Mouse (Mus musculus) frontal cortex, postnatal 10 days (tissue): ENCODE measurements at regions not wholly inside any gene's neighbourhood (a gene's known extent, or its start where the extent isn't known, plus 50 kb on each side); places are given as distances from the start of the nearest gene placed in this dataset.

Experiments
- DNase-seq, 2 experiments: peaks; one replicate each; pipeline ENCODE4 v3.0.0; 2022; ENCODE audit warnings: low spot score in 2 of 2, mixed read lengths in 1 of 2

DNA sequence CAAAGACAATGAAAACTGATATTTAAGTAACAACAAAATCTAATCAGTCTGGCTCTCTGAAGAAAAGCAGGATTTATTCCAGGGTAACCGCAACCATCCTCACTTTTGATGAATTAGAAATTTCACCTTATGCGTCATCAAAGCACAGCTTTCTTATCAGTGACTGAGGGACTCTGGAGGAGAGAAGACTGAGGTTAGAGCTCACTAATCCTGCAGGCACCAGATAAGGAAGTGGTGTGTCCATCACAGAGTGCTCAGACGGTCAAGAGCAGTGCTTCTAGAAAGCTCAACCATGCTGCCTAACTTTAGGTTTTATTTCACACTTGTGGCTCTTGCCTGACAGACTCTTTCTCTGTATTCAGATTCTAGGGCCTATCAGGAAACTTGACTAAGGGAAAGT, 1021.2 kb upstream of the Adgrl4 start:
- no peak for DNase-seq

GRCm38 (mm10) chr3:150427965-150428364, 1009.7 kb upstream of the Adgrl4 start:
- DNase-seq = no peak

DNA sequence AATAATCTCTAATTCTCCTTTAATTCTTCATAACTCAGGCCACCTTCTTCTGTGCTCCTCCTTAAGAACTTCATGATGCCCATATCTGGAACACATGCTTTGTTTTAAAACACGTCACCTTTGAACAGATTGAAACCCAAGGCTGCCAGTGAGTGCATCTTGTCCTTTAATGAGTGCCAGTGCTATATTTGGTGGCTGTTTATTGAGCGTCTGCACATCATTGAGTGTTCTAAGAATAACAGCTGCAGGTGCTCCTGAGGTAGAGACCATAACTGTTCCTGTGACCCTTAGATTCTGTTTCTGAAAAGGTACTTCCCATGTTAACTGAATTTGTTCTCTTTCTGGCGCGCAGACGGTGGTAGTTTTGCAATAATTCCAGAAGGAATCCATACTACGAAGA, 1006.4 kb upstream of the Adgrl4 start:
- no peak for DNase-seq

- peak in 1 of 2 experiments; percentile 6 for DNase-seq
Measured at GRCm38 (mm10) chr3:150435199-150435598, 1002.5 kb upstream of the Adgrl4 start.

DNA sequence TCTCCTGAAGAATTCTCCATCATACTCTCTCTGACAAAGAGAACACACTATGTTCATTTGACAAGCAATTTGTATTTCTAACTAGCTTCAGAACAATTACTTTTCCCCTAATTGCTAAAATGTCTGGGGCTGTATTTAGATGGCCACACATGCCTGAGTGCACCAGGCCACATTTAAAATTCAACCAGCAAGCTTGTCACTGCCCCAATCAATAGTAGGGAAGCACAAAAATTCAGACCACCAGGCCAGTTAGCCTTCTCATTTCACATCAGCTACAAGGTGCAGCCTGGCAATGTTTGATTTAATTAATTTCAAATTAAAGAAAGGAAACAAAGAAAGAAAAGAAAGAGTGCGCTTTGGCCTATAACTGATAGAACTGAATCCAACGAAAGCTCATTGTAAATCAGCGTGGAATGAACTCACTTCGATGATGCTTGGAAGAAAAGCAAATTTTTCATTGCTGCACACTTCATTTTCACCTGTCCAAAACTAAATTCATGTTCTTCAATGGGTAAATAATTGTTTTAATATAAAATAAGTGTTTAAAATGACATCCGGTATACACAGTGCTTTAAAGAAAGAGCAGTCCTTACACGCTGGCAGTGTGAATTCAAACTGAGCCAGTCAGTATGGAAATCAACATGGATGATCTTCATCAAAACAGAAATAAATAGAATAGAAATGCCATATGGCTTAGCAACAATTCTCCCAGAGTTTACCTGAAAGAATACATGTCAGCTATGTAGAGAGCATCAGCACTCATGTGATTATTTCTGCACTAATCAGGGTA, 1001.7 kb upstream of the Adgrl4 start:
- no peak for DNase-seq
